Mouse (Mus musculus): ENCODE measurements around the gene Cd2. TPM values are rescaled to one million over a fixed set of nuclear protein-coding genes. Genes with fewer than 3 reads are reported as not detected.

Gene Cd2
- polyA plus RNA-seq, 1 experiment = 3.8 TPM

GRCm38 (mm10) chr3:101280348-101281311, 7.1 kb downstream of the Cd2 start:
- no peak overlapping the region for H3K4me3 ChIP-seq (ENCODE audit: insufficient read depth, low read depth, low read length)
- H3K27me3 ChIP-seq (replicated peaks; ENCODE audit: control insufficient read depth, insufficient read depth, low read length) = no peaks in the 10 kb centered on the region
- TF ChIP-seq POLR2A (IDR thresholded peaks at IDR 0.05; ENCODE audit: low read depth, low read length) (no peak), CTCF (conservative IDR thresholded peaks at IDR 0.05; ENCODE audit: insufficient read depth, insufficient read length, low read depth, low read length) (no peak)
- WGBS = 57% methylated on average over 15 of the region's 15 CpGs
- peak; percentile 14 for DNase-seq
- no peaks in the 10 kb centered on the region for H3K36me3 ChIP-seq (ENCODE audit: control insufficient read depth, insufficient read depth, low read length)
- no peak overlapping the region for H3K27ac ChIP-seq (ENCODE audit: insufficient read depth, low read depth, low read length)
- no peaks in the 10 kb centered on the region for H3K4me1 ChIP-seq (ENCODE audit: control insufficient read depth, insufficient read depth, low read length)

GRCm38 (mm10) chr3:101279561-101279960, 8.2 kb downstream of the Cd2 start:
- Histone ChIP-seq H3K27me3 (replicated peaks; ENCODE audit: control insufficient read depth, insufficient read depth, low read length) (no peaks in the 10 kb centered on the region), H3K27ac (ENCODE audit: insufficient read depth, low read depth, low read length) (no peak overlapping the region), H3K36me3 (ENCODE audit: control insufficient read depth, insufficient read depth, low read length) (no peaks in the 10 kb centered on the region), H3K4me3 (ENCODE audit: insufficient read depth, low read depth, low read length) (no peak overlapping the region), H3K4me1 (ENCODE audit: control insufficient read depth, insufficient read depth, low read length) (no peaks in the 10 kb centered on the region)
- WGBS = 88% methylated on average over 10 of the region's 10 CpGs
- DNase-seq = no peak
- no peak for TF ChIP-seq POLR2A (IDR thresholded peaks at IDR 0.05; ENCODE audit: low read depth, low read length)
- no peak for TF ChIP-seq CTCF (conservative IDR thresholded peaks at IDR 0.05; ENCODE audit: insufficient read depth, insufficient read length, low read depth, low read length)

GRCm38 (mm10) chr3:101278396-101278795, 9.3 kb downstream of the Cd2 start:
- Histone ChIP-seq H3K4me3 (ENCODE audit: insufficient read depth, low read depth, low read length) (no peak overlapping the region), H3K36me3 (ENCODE audit: control insufficient read depth, insufficient read depth, low read length) (no peaks in the 10 kb centered on the region), H3K27me3 (replicated peaks; ENCODE audit: control insufficient read depth, insufficient read depth, low read length) (no peaks in the 10 kb centered on the region), H3K27ac (ENCODE audit: insufficient read depth, low read depth, low read length) (no peak overlapping the region), H3K4me1 (ENCODE audit: control insufficient read depth, insufficient read depth, low read length) (no peaks in the 10 kb centered on the region)
- WGBS = 92% methylated on average over 5 of the region's 5 CpGs
- DNase-seq = no peak
- TF ChIP-seq POLR2A (IDR thresholded peaks at IDR 0.05; ENCODE audit: low read depth, low read length) (no peak), CTCF (conservative IDR thresholded peaks at IDR 0.05; ENCODE audit: insufficient read depth, insufficient read length, low read depth, low read length) (no peak)

- H3K4me3 ChIP-seq (ENCODE audit: insufficient read depth, low read depth, low read length) = no peak overlapping the region
- no peaks in the 10 kb centered on the region for H3K27me3 ChIP-seq (replicated peaks; ENCODE audit: control insufficient read depth, insufficient read depth, low read length)
- DNase-seq = no peak
- WGBS = 85% methylated on average over 4 of the region's 4 CpGs
- no peaks in the 10 kb centered on the region for H3K36me3 ChIP-seq (ENCODE audit: control insufficient read depth, insufficient read depth, low read length)
- no peak overlapping the region for H3K27ac ChIP-seq (ENCODE audit: insufficient read depth, low read depth, low read length)
- no peak for TF ChIP-seq POLR2A (IDR thresholded peaks at IDR 0.05; ENCODE audit: low read depth, low read length)
- H3K4me1 ChIP-seq (ENCODE audit: control insufficient read depth, insufficient read depth, low read length) = no peaks in the 10 kb centered on the region
These were observed 9.9 kb downstream of the Cd2 start for GRCm38 (mm10) chr3:101277830-101278229.

GRCm38 (mm10) chr3:101276501-101277320, 11.0 kb downstream of the Cd2 start:
- H3K27ac ChIP-seq (ENCODE audit: insufficient read depth, low read depth, low read length) = no peak overlapping the region
- H3K4me1 ChIP-seq (ENCODE audit: control insufficient read depth, insufficient read depth, low read length) = no peaks in the 10 kb centered on the region
- WGBS = 70% methylated on average over 12 of the region's 12 CpGs
- H3K27me3 ChIP-seq (replicated peaks; ENCODE audit: control insufficient read depth, insufficient read depth, low read length) = no peaks in the 10 kb centered on the region
- TF ChIP-seq CTCF (conservative IDR thresholded peaks at IDR 0.05; ENCODE audit: insufficient read depth, insufficient read length, low read depth, low read length) (no peak), POLR2A (IDR thresholded peaks at IDR 0.05; ENCODE audit: low read depth, low read length) (no peak)
- H3K36me3 ChIP-seq (ENCODE audit: control insufficient read depth, insufficient read depth, low read length) = no peaks in the 10 kb centered on the region
- DNase-seq = no peak
- no peak overlapping the region for H3K4me3 ChIP-seq (ENCODE audit: insufficient read depth, low read depth, low read length)

GRCm38 (mm10) chr3:101275636-101276300, 12.0 kb downstream of the Cd2 start:
- H3K4me3 ChIP-seq (ENCODE audit: insufficient read depth, low read depth, low read length) = no peak overlapping the region
- H3K4me1 ChIP-seq (ENCODE audit: control insufficient read depth, insufficient read depth, low read length) = no peaks in the 10 kb centered on the region
- H3K27me3 ChIP-seq (replicated peaks; ENCODE audit: control insufficient read depth, insufficient read depth, low read length) = no peaks in the 10 kb centered on the region
- no peak for TF ChIP-seq POLR2A (IDR thresholded peaks at IDR 0.05; ENCODE audit: low read depth, low read length)
- no peak for TF ChIP-seq CTCF (conservative IDR thresholded peaks at IDR 0.05; ENCODE audit: insufficient read depth, insufficient read length, low read depth, low read length)
- H3K27ac ChIP-seq (ENCODE audit: insufficient read depth, low read depth, low read length) = no peak overlapping the region
- WGBS = 79% methylated on average over 16 of the region's 16 CpGs
- no peaks in the 10 kb centered on the region for H3K36me3 ChIP-seq (ENCODE audit: control insufficient read depth, insufficient read depth, low read length)
- DNase-seq = no peak
